Comparison of ENCODE assay signal across 15 mouse cellular contexts in genomic region chr3:31882621-31883131, GRCm38 (mm10). TPM values are rescaled to one million over a fixed set of nuclear protein-coding genes. Genes with fewer than 3 reads are reported as not detected.
A peak's percentile ranks its signal among the peaks of the same experiment; 100 is the strongest.
DNase-seq lines count a peak whose midpoint lies in the region; ATAC-seq lines count a peak whose summit lies in the region.
"Had no signal": no experiment of that assay in that cellular context is flagged by ENCODE, and none has a peak within 500 bp of the region (broad histone marks: within the 10 kb centered on the region; RNA-seq: fewer than 3 reads in every experiment).

No protein-coding gene starts in this region.

- 34% methylated on average over 12 of the region's 12 CpGs for WGBS in forebrain, embryonic 11.5 days
- WGBS in forebrain, embryonic 16.5 days = 27% methylated on average over 12 of the region's 12 CpGs
- 29% methylated on average over 12 of the region's 12 CpGs for WGBS in hindbrain, embryonic 12.5 days
- WGBS in neural tube, embryonic 12.5 days = 21% methylated on average over 12 of the region's 12 CpGs

- H3K4me2 ChIP-seq in forebrain, embryonic 11.5 days (ENCODE audit: low read depth, low read length, severe bottlenecking) = no peak overlapping the region
- no peak overlapping the region for H3K4me2 ChIP-seq in forebrain, embryonic 16.5 days (ENCODE audit: low read length)
- H3K4me2 ChIP-seq in hindbrain, embryonic 12.5 days (replicated peaks) = no peak overlapping the region
- H3K4me2 ChIP-seq in neural tube, embryonic 12.5 days (replicated peaks) = no peak overlapping the region

- DNase-seq in forebrain, embryonic 11.5 days (ENCODE audit: low spot score) = no peak
- DNase-seq in ZHBTc4 (ENCODE audit: low read depth, low spot score) = peak; percentile 10
- no peak for DNase-seq in frontal cortex, postnatal 36 days (ENCODE audit: low spot score in 2 of 2)
- no peak for DNase-seq in left cerebral cortex, adult 18-20 months (ENCODE audit: low spot score in 2 of 2)
- DNase-seq in ovary, postnatal 10 days (ENCODE audit: low spot score) = no peak
- DNase-seq: gastrocnemius, postnatal 36 days; lung, adult 18-20 months had no signal

- H3K9me3 ChIP-seq in forebrain, embryonic 11.5 days (ENCODE audit: control insufficient read depth, low read length) = no peaks in the 10 kb centered on the region
- peaks cover 3% of the 10 kb centered on the region; the same call in 1 of the 2 replicates for H3K9me3 ChIP-seq in forebrain, embryonic 16.5 days (ENCODE audit: control insufficient read depth, low read length)
- H3K9me3 ChIP-seq in hindbrain, embryonic 12.5 days (replicated peaks) = no peaks in the 10 kb centered on the region
- H3K9me3 ChIP-seq in neural tube, embryonic 12.5 days = no peaks in the 10 kb centered on the region
- H3K9me3 ChIP-seq: embryonic facial prominence, embryonic 10.5 days had no signal

- no peak overlapping the region for H3K9ac ChIP-seq in forebrain, embryonic 11.5 days (ENCODE audit: low read length)
- H3K9ac ChIP-seq in forebrain, embryonic 16.5 days (replicated peaks; ENCODE audit: low read depth, low read length) = no peak overlapping the region
- H3K9ac ChIP-seq in hindbrain, embryonic 12.5 days = no peak overlapping the region
- no peak overlapping the region for H3K9ac ChIP-seq in neural tube, embryonic 12.5 days

- no peak overlapping the region for H3K4me3 ChIP-seq in forebrain, embryonic 11.5 days (ENCODE audit: low read depth, low read length)
- no peak overlapping the region for H3K4me3 ChIP-seq in forebrain, embryonic 16.5 days (replicated peaks; ENCODE audit: low read length)
- H3K4me3 ChIP-seq in hindbrain, embryonic 12.5 days = no peak overlapping the region
- H3K4me3 ChIP-seq in neural tube, embryonic 12.5 days = no peak overlapping the region
- H3K4me3 ChIP-seq: embryonic facial prominence, embryonic 10.5 days had no signal

- H3K27ac ChIP-seq in forebrain, embryonic 11.5 days (ENCODE audit: low read depth, low read length) = no peak overlapping the region
- H3K27ac ChIP-seq in forebrain, embryonic 16.5 days (ENCODE audit: low read length) = no peak overlapping the region
- no peak overlapping the region for H3K27ac ChIP-seq in hindbrain, embryonic 12.5 days
- H3K27ac ChIP-seq in neural tube, embryonic 12.5 days = no peak overlapping the region
- H3K27ac ChIP-seq: embryonic facial prominence, embryonic 10.5 days had no signal

- no peaks in the 10 kb centered on the region for H3K27me3 ChIP-seq in forebrain, embryonic 11.5 days (ENCODE audit: control insufficient read depth, insufficient read depth, low read length)
- no peaks in the 10 kb centered on the region for H3K27me3 ChIP-seq in forebrain, embryonic 16.5 days (replicated peaks; ENCODE audit: control insufficient read depth, insufficient read depth, low read length)
- no peaks in the 10 kb centered on the region for H3K27me3 ChIP-seq in hindbrain, embryonic 12.5 days
- no peaks in the 10 kb centered on the region for H3K27me3 ChIP-seq in neural tube, embryonic 12.5 days (replicated peaks)

- no peaks in the 10 kb centered on the region for H3K4me1 ChIP-seq in forebrain, embryonic 11.5 days (replicated peaks; ENCODE audit: control insufficient read depth, insufficient read depth, low read length)
- H3K4me1 ChIP-seq in forebrain, embryonic 16.5 days (replicated peaks; ENCODE audit: control insufficient read depth, insufficient read depth, low read length) = no peaks in the 10 kb centered on the region
- H3K4me1 ChIP-seq in hindbrain, embryonic 12.5 days = peaks cover 4% of the 10 kb centered on the region; the same call in 1 of the 2 replicates
- H3K4me1 ChIP-seq in neural tube, embryonic 12.5 days = no peaks in the 10 kb centered on the region
- H3K4me1 ChIP-seq: embryonic facial prominence, embryonic 10.5 days had no signal

- ATAC-seq in forebrain, embryonic 11.5 days (replicated peaks; ENCODE audit: low FRiP score) = peak; percentile 75
- ATAC-seq in forebrain, embryonic 16.5 days = no peak
- ATAC-seq in hindbrain, embryonic 12.5 days (ENCODE audit: low FRiP score) = peak; percentile 64
- ATAC-seq in neural tube, embryonic 12.5 days (ENCODE audit: low FRiP score, low read depth) = peak; percentile 66
- ATAC-seq: intestine, postnatal 0 days had no signal

- H3K36me3 ChIP-seq in forebrain, embryonic 11.5 days (ENCODE audit: control insufficient read depth, insufficient read depth, low read length) = no peaks in the 10 kb centered on the region
- no peaks in the 10 kb centered on the region for H3K36me3 ChIP-seq in forebrain, embryonic 16.5 days (ENCODE audit: control insufficient read depth, insufficient read depth)
- no peaks in the 10 kb centered on the region for H3K36me3 ChIP-seq in hindbrain, embryonic 12.5 days
- H3K36me3 ChIP-seq in neural tube, embryonic 12.5 days = no peaks in the 10 kb centered on the region
- H3K36me3 ChIP-seq: embryonic facial prominence, embryonic 10.5 days had no signal

RNA-seq across cellular contexts. Expression of gene Kcnmb2, which starts 19.6 kb away (rescaled TPM):
- 1.1 and 1.4 TPM in 2 replicates for polyA plus RNA-seq in forebrain, embryonic 11.5 days (2014; fragmentation: Nextera tagmentation; extraction: Ambion mirVana)
- polyA plus RNA-seq in forebrain, embryonic 16.5 days (2015; fragmentation: Nextera tagmentation; extraction: Ambion mirVana) = 5.2 and 5.6 TPM in 2 replicates
- 7.7 TPM in 2 replicates for polyA plus RNA-seq in hindbrain, embryonic 12.5 days (2016; fragmentation: Nextera tagmentation; extraction: Ambion mirVana)
- 18.1 and 21.8 TPM in 2 replicates for polyA plus RNA-seq in neural tube, embryonic 12.5 days (2016; fragmentation: Nextera tagmentation; extraction: Ambion mirVana)
- 1 to 10 TPM; 4.9 to 8.5 TPM for total RNA-seq in left cerebral cortex, adult 18-20 months (2021)
- total RNA-seq: MEL; neutrophil, adult 5-6 weeks had no signal
- polyA plus RNA-seq: limb, embryonic 11.5 days had no signal
